Mouse (Mus musculus) hindbrain, embryonic 16.5 days (tissue): ENCODE data around the gene Mnd1. TPM values are rescaled to one million over a fixed set of nuclear protein-coding genes. Genes with fewer than 3 reads are reported as not detected.

Experiments
- ATAC-seq: fragments of 200-750 bp; cut with Nextera tagmentation; 2 replicates; pipeline ENCODE4 v1.8.0; 2017; ENCODE audit warnings: moderate TSS enrichment, moderate library complexity
- H3K27ac ChIP-seq: fragments of 300-500 bp; sonication (generic); 2 replicates; pipeline ENCODE4 v1.5.1; 2014; ENCODE audit warnings: low read depth, mild to moderate bottlenecking, control low read depth, low read length, moderate library complexity
- H3K27me3 ChIP-seq: fragments of 300-500 bp; sonication (generic); replicated peaks from 2 replicates; pipeline ENCODE4 v1.6.1; 2014; ENCODE audit warnings: low read length; ENCODE audit not compliant: control insufficient read depth, insufficient read depth
- H3K36me3 ChIP-seq: fragments of 300-500 bp; sonication (generic); 2 replicates; pipeline ENCODE4 v1.6.1; 2014; ENCODE audit warnings: mild to moderate bottlenecking, low read length, moderate library complexity, mixed read lengths; ENCODE audit not compliant: control insufficient read depth, insufficient read depth
- H3K4me1 ChIP-seq: fragments of 300-500 bp; sonication (generic); 2 replicates; pipeline ENCODE4 v1.6.1; 2014; ENCODE audit warnings: low read depth, low read length; ENCODE audit not compliant: control insufficient read depth, insufficient read depth
- H3K4me2 ChIP-seq: fragments of 300-500 bp; sonication (generic); 2 replicates; pipeline ENCODE4 v1.6.1; 2014; ENCODE audit warnings: mild to moderate bottlenecking, low read length, control low read depth, moderate library complexity
- H3K4me3 ChIP-seq: fragments of 300-500 bp; sonication (generic); 2 replicates; pipeline ENCODE4 v1.5.1; 2014; ENCODE audit warnings: mild to moderate bottlenecking, low read length, control low read depth, moderate library complexity
- H3K9ac ChIP-seq: fragments of 300-500 bp; sonication (generic); 2 replicates; pipeline ENCODE4 v1.6.1; 2014; ENCODE audit warnings: low read depth, mild to moderate bottlenecking, control low read depth, low read length, moderate library complexity
- H3K9me3 ChIP-seq: fragments of 300-500 bp; sonication (generic); 2 replicates; pipeline ENCODE4 v1.6.1; 2014; ENCODE audit warnings: mild to moderate bottlenecking, low read length, moderate library complexity; ENCODE audit not compliant: control insufficient read depth
- WGBS: fragments of 180-500 bp; shearing (Covaris S2); extraction: QIAGEN DNeasy Blood & Tissue Kit; methylation state at CpG from one replicate; pipeline ENCODE4 v1.1.7; 2014; 5-methylcytosine and 5-hydroxymethylcytosine counted together
- polyA plus RNA-seq: library from polyadenylated mRNA; unstranded; fragments of >200 nt; fragmentation: Nextera tagmentation; extraction: Ambion mirVana; gene quantifications from 2 replicates; pipeline ENCODE4 v1.2.1, GENCODE M21; 2015

Mnd1 gene
- 2.0 and 2.9 TPM in 2 replicates for polyA plus RNA-seq

GRCm38 (mm10) chr3:84155558-84156006 is at the start of gene Mnd1:
Gene Mnd1 (minus strand): TSS chr3:84155786.
- peak within 1 kb of the TSS; percentile 100 for H3K4me2 ChIP-seq
- peak; percentile 98 for ATAC-seq
- no peaks in the 10 kb centered on the region for H3K27me3 ChIP-seq
- H3K27ac ChIP-seq: no peak within 1 kb of the TSS
- peaks cover 8% of the 10 kb centered on the region for H3K36me3 ChIP-seq
- WGBS: 0% methylated on average over 27 of the region's 29 CpGs
- peaks cover 3% of the 10 kb centered on the region; the same call in 1 of the 2 replicates for H3K4me1 ChIP-seq
- peak within 1 kb of the TSS; percentile 62 for H3K4me3 ChIP-seq
- H3K9ac ChIP-seq: peak within 1 kb of the TSS; percentile 65
- no peaks in the 10 kb centered on the region for H3K9me3 ChIP-seq

- Histone ChIP-seq H3K4me3 (no peak overlapping the region), H3K9ac (no peak overlapping the region), H3K27me3 (no peaks in the 10 kb centered on the region), H3K4me1 (peaks cover 4% of the 10 kb centered on the region), H3K9me3 (no peaks in the 10 kb centered on the region), H3K4me2 (no peak overlapping the region), H3K27ac (no peak overlapping the region), H3K36me3 (peaks cover 26% of the 10 kb centered on the region)
- ATAC-seq: no peak
- WGBS: 88% methylated on average over 5 of the region's 5 CpGs
These were observed 49.1 kb upstream of the Mnd1 start for GRCm38 (mm10) chr3:84204640-84205039.

- H3K4me1 ChIP-seq: peaks cover 4% of the 10 kb centered on the region
- no peak overlapping the region for H3K9ac ChIP-seq
- peaks cover 11% of the 10 kb centered on the region for H3K36me3 ChIP-seq
- H3K4me2 ChIP-seq: no peak overlapping the region
- H3K9me3 ChIP-seq: no peaks in the 10 kb centered on the region
- H3K27ac ChIP-seq: peak overlapping the region; percentile 58
- H3K4me3 ChIP-seq: no peak overlapping the region
- H3K27me3 ChIP-seq: no peaks in the 10 kb centered on the region
- ATAC-seq: peak; percentile 84
- 34% methylated on average over 13 of the region's 13 CpGs for WGBS
These were observed 45.2 kb upstream of the Mnd1 start for GRCm38 (mm10) chr3:84200559-84201420.

- 92% methylated on average over 9 of the region's 9 CpGs for WGBS
- peaks cover 4% of the 10 kb centered on the region for H3K4me1 ChIP-seq
- ATAC-seq: no peak
These were observed 43.9 kb upstream of the Mnd1 start for GRCm38 (mm10) chr3:84199516-84199915.

GRCm38 (mm10) chr3:84198229-84198628 is 42.6 kb upstream of the Mnd1 start:
- no peak overlapping the region for H3K9ac ChIP-seq
- no peak overlapping the region for H3K4me3 ChIP-seq
- no peak for ATAC-seq
- H3K4me2 ChIP-seq: no peak overlapping the region
- no peaks in the 10 kb centered on the region for H3K27me3 ChIP-seq
- H3K4me1 ChIP-seq: peaks cover 4% of the 10 kb centered on the region
- WGBS: 97% methylated on average over 3 of the region's 3 CpGs
- peaks cover 10% of the 10 kb centered on the region for H3K36me3 ChIP-seq
- H3K9me3 ChIP-seq: no peaks in the 10 kb centered on the region
- H3K27ac ChIP-seq: no peak overlapping the region

More at GRCm38 (mm10) chr3:84199516-84199915, 43.9 kb upstream of the Mnd1 start:
- no peaks in the 10 kb centered on the region for H3K9me3 ChIP-seq
- H3K27me3 ChIP-seq: no peaks in the 10 kb centered on the region
- H3K4me3 ChIP-seq: no peak overlapping the region
- H3K36me3 ChIP-seq: peaks cover 7% of the 10 kb centered on the region; the same call in 1 of the 2 replicates
- no peak overlapping the region for H3K9ac ChIP-seq
- H3K27ac ChIP-seq: no peak overlapping the region
- H3K4me2 ChIP-seq: no peak overlapping the region

- WGBS: 51% methylated on average over 4 of the region's 4 CpGs
- no peak overlapping the region for H3K9ac ChIP-seq
- peaks cover 12% of the 10 kb centered on the region for H3K36me3 ChIP-seq
These were observed 38.3 kb upstream of the Mnd1 start for GRCm38 (mm10) chr3:84193881-84194280.

GRCm38 (mm10) chr3:84191141-84191881 is 35.7 kb upstream of the Mnd1 start:
- no peak overlapping the region for H3K9ac ChIP-seq

More at GRCm38 (mm10) chr3:84193881-84194280, 38.3 kb upstream of the Mnd1 start:
- ATAC-seq: no peak
- Histone ChIP-seq H3K4me3 (no peak overlapping the region), H3K27ac (no peak overlapping the region), H3K4me2 (no peak overlapping the region), H3K4me1 (peaks cover 4% of the 10 kb centered on the region; the same call in 1 of the 2 replicates), H3K9me3 (no peaks in the 10 kb centered on the region), H3K27me3 (no peaks in the 10 kb centered on the region)

GRCm38 (mm10) chr3:84190513-84191061 is 35.0 kb upstream of the Mnd1 start:
- no peaks in the 10 kb centered on the region for H3K9me3 ChIP-seq
- peak; percentile 48 for ATAC-seq
- H3K4me1 ChIP-seq: peaks cover 4% of the 10 kb centered on the region; the same call in 1 of the 2 replicates
- 19% methylated on average over 41 of the region's 41 CpGs for WGBS
- H3K4me3 ChIP-seq: no peak overlapping the region
- peaks cover 12% of the 10 kb centered on the region for H3K36me3 ChIP-seq
- no peak overlapping the region for H3K9ac ChIP-seq
- no peak overlapping the region for H3K27ac ChIP-seq
- H3K27me3 ChIP-seq: no peaks in the 10 kb centered on the region
- peak overlapping the region; percentile 17; the same call in 1 of the 2 replicates for H3K4me2 ChIP-seq

More at GRCm38 (mm10) chr3:84191141-84191881, 35.7 kb upstream of the Mnd1 start:
- Histone ChIP-seq H3K4me2 (0 out of 2 replicates have a peak overlapping the region, but pooled peaks have one; percentile 17), H3K9me3 (no peaks in the 10 kb centered on the region), H3K4me1 (peaks cover 4% of the 10 kb centered on the region; the same call in 1 of the 2 replicates), H3K4me3 (no peak overlapping the region), H3K27me3 (no peaks in the 10 kb centered on the region), H3K36me3 (peaks cover 12% of the 10 kb centered on the region), H3K27ac (no peak overlapping the region)
- peak; percentile 21; the same call in 1 of the 2 replicates for ATAC-seq
- WGBS: 55% methylated on average over 21 of the region's 21 CpGs
